Mouse (Mus musculus): ENCODE measurements around the gene Napsa. TPM values are rescaled to one million over a fixed set of nuclear protein-coding genes. Genes with fewer than 3 reads are reported as not detected.

Gene Napsa
- total and polyA plus RNA-seq, 3 experiments = 0.16 to 1.3 (median 0.35) TPM

GRCm38 (mm10) chr7:44546274-44546673, 25.9 kb upstream of the Napsa start:
- TF ChIP-seq CTCF (IDR thresholded peaks at IDR 0.05; ENCODE audit: low read depth, low read length) (no peak), GATA2 (IDR thresholded peaks at IDR 0.05; ENCODE audit: borderline replicate concordance, low read depth, low read length) (no peak), POLR2AphosphoS5 (IDR thresholded peaks at IDR 0.05; ENCODE audit: insufficient replicate concordance, low read depth, low read length) (no peak), GATA1 (IDR thresholded peaks at IDR 0.05; ENCODE audit: borderline replicate concordance, low read length) (no peak), TAL1 (conservative IDR thresholded peaks at IDR 0.05; ENCODE audit: low read depth, low read length) (no peak)
- H3K36me3 ChIP-seq (replicated peaks) = peaks cover 83% of the 10 kb centered on the region
- ATAC-seq (ENCODE audit: extremely low read depth, insufficient number of reproducible peaks, low FRiP score, poor library complexity, severe bottlenecking) = no peak

GRCm38 (mm10) chr7:44547041-44547440, 25.1 kb upstream of the Napsa start:
- TF ChIP-seq CTCF (IDR thresholded peaks at IDR 0.05; ENCODE audit: low read depth, low read length) (no peak), GATA1 (IDR thresholded peaks at IDR 0.05; ENCODE audit: borderline replicate concordance, low read length) (no peak), GATA2 (IDR thresholded peaks at IDR 0.05; ENCODE audit: borderline replicate concordance, low read depth, low read length) (no peak), TAL1 (conservative IDR thresholded peaks at IDR 0.05; ENCODE audit: low read depth, low read length) (no peak), POLR2AphosphoS5 (IDR thresholded peaks at IDR 0.05; ENCODE audit: insufficient replicate concordance, low read depth, low read length) (no peak)
- ATAC-seq (ENCODE audit: extremely low read depth, insufficient number of reproducible peaks, low FRiP score, poor library complexity, severe bottlenecking) (no peak), DNase-seq (ENCODE audit: low spot score) (no peak)
- Histone ChIP-seq H3K36me3 (replicated peaks) (peaks cover 83% of the 10 kb centered on the region), H3K27me3 (ENCODE audit: insufficient read depth, low read length) (no peaks in the 10 kb centered on the region), H3K4me3 (ENCODE audit: low read depth, low read length) (peak overlapping the region; percentile 86), H3K4me1 (ENCODE audit: insufficient read depth, low read depth, low read length) (peaks cover 48% of the 10 kb centered on the region), H3K9me3 (replicated peaks) (no peaks in the 10 kb centered on the region)

More at GRCm38 (mm10) chr7:44546274-44546673, 25.9 kb upstream of the Napsa start:
- Histone ChIP-seq H3K4me3 (ENCODE audit: low read depth, low read length) (no peak overlapping the region), H3K4me1 (ENCODE audit: insufficient read depth, low read depth, low read length) (peaks cover 41% of the 10 kb centered on the region), H3K9me3 (replicated peaks) (no peaks in the 10 kb centered on the region), H3K27me3 (ENCODE audit: insufficient read depth, low read length) (no peaks in the 10 kb centered on the region)
- no peak for DNase-seq (ENCODE audit: low spot score)

GRCm38 (mm10) chr7:44547725-44548124, 24.5 kb upstream of the Napsa start:
- Histone ChIP-seq H3K4me1 (ENCODE audit: insufficient read depth, low read depth, low read length) (peaks cover 55% of the 10 kb centered on the region), H3K27me3 (ENCODE audit: insufficient read depth, low read length) (no peaks in the 10 kb centered on the region), H3K36me3 (replicated peaks) (peaks cover 83% of the 10 kb centered on the region), H3K4me3 (ENCODE audit: low read depth, low read length) (peak overlapping the region; percentile 86), H3K9me3 (replicated peaks) (no peaks in the 10 kb centered on the region)
- no peak for ATAC-seq (ENCODE audit: extremely low read depth, insufficient number of reproducible peaks, low FRiP score, poor library complexity, severe bottlenecking)
- TF ChIP-seq CTCF (IDR thresholded peaks at IDR 0.05; ENCODE audit: low read depth, low read length) (no peak), TAL1 (conservative IDR thresholded peaks at IDR 0.05; ENCODE audit: low read depth, low read length) (no peak), POLR2AphosphoS5 (IDR thresholded peaks at IDR 0.05; ENCODE audit: insufficient replicate concordance, low read depth, low read length) (no peak), GATA1 (IDR thresholded peaks at IDR 0.05; ENCODE audit: borderline replicate concordance, low read length) (no peak), GATA2 (IDR thresholded peaks at IDR 0.05; ENCODE audit: borderline replicate concordance, low read depth, low read length) (no peak)
- no peak for DNase-seq (ENCODE audit: low spot score)

GRCm38 (mm10) chr7:44548497-44549087, 23.6 kb upstream of the Napsa start, which contains the start of gene Pold1:
TSS of gene Pold1 (minus strand) at chr7:44548849.
- Histone ChIP-seq H3K27me3 (ENCODE audit: insufficient read depth, low read length) (no peaks in the 10 kb centered on the region), H3K9me3 (replicated peaks) (no peaks in the 10 kb centered on the region), H3K36me3 (replicated peaks) (peaks cover 75% of the 10 kb centered on the region), H3K4me1 (ENCODE audit: insufficient read depth, low read depth, low read length) (peaks cover 56% of the 10 kb centered on the region), H3K4me3 (ENCODE audit: low read depth, low read length) (peak within 1 kb of the TSS; percentile 86)
- TF ChIP-seq GATA2 (IDR thresholded peaks at IDR 0.05; ENCODE audit: borderline replicate concordance, low read depth, low read length) (no peak), CTCF (IDR thresholded peaks at IDR 0.05; ENCODE audit: low read depth, low read length) (peak; percentile 75)
- ATAC-seq (ENCODE audit: extremely low read depth, insufficient number of reproducible peaks, low FRiP score, poor library complexity, severe bottlenecking) (peak; percentile 89), DNase-seq (ENCODE audit: low spot score) (peak; percentile 94)

GRCm38 (mm10) chr7:44549621-44550408, 22.4 kb upstream of the Napsa start:
- DNase-seq (ENCODE audit: low spot score) (no peak), ATAC-seq (ENCODE audit: extremely low read depth, insufficient number of reproducible peaks, low FRiP score, poor library complexity, severe bottlenecking) (no peak)
- TF ChIP-seq GATA2 (IDR thresholded peaks at IDR 0.05; ENCODE audit: borderline replicate concordance, low read depth, low read length) = no peak
- TF ChIP-seq GATA1 (IDR thresholded peaks at IDR 0.05; ENCODE audit: borderline replicate concordance, low read length) = no peak
- TF ChIP-seq POLR2AphosphoS5 (IDR thresholded peaks at IDR 0.05; ENCODE audit: insufficient replicate concordance, low read depth, low read length) = no peak
- Histone ChIP-seq H3K4me3 (ENCODE audit: low read depth, low read length) (0 out of 2 replicates have a peak overlapping the region, but pooled peaks have one; percentile 6), H3K36me3 (replicated peaks) (peaks cover 65% of the 10 kb centered on the region), H3K9me3 (replicated peaks) (no peaks in the 10 kb centered on the region), H3K27me3 (ENCODE audit: insufficient read depth, low read length) (no peaks in the 10 kb centered on the region), H3K4me1 (ENCODE audit: insufficient read depth, low read depth, low read length) (peaks cover 50% of the 10 kb centered on the region)

DNA sequence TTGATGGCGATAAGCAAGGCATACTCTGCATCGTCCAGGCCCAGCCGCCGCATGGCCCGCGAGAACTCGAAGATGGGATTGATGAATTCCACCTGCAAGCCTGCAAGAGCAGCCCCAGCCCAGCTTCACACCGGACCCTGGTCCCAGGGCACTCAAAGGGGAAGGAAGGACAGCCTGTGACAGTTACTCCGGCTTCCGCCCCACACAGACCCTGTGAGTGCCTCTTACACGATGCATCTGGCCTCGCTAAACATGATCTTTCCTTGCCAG, 21.8 kb upstream of the Napsa start:
- peaks cover 51% of the 10 kb centered on the region for H3K4me1 ChIP-seq (ENCODE audit: insufficient read depth, low read depth, low read length)
- ATAC-seq (ENCODE audit: extremely low read depth, insufficient number of reproducible peaks, low FRiP score, poor library complexity, severe bottlenecking) = no peak
- no peak for TF ChIP-seq TAL1 (conservative IDR thresholded peaks at IDR 0.05; ENCODE audit: low read depth, low read length)
- peaks cover 59% of the 10 kb centered on the region for H3K36me3 ChIP-seq (replicated peaks)
- H3K4me3 ChIP-seq (ENCODE audit: low read depth, low read length) = 0 out of 2 replicates have a peak overlapping the region, but pooled peaks have one; percentile 6
- no peak for DNase-seq (ENCODE audit: low spot score)
- H3K9me3 ChIP-seq (replicated peaks) = no peaks in the 10 kb centered on the region
- no peaks in the 10 kb centered on the region for H3K27me3 ChIP-seq (ENCODE audit: insufficient read depth, low read length)
